Mouse (Mus musculus) kidney, adult 11 months (tissue): Measurements from ENCODE around the gene Ednrb.

Experiments used
- DNase-seq: peaks from one replicate; pipeline ENCODE4 v3.0.0; 2022

Gene Ednrb

DNA sequence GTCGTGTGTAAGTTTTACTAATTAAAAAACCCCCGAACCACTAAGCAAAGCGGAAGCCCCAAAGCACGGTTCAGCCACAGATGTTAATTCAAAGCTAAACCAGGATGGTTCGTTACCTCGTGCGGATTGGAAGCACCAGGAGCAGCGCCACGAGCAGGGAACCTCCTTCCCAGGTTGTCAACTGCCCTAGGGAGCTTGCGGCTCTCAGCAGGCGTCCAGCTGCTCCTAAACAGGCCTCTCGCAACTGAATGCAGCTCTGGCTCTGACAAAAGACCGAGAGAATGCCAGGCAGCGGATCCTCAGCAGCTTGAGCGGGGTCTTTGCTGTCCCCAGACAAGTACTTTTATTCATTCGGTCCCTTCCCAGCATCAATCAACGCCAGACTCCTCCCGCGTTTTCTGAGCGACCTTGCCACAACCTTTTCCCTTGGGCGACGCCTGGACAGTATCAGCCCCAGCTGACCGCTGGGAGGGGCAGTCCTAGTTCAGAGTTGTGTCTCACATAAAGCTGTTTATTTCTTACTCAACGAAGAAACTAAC lies at the start of gene Ednrb:
TSS of gene Ednrb (minus strand) at position 392 of the 539 bp plus-strand sequence.
- DNase-seq = peak; percentile 34

DNA sequence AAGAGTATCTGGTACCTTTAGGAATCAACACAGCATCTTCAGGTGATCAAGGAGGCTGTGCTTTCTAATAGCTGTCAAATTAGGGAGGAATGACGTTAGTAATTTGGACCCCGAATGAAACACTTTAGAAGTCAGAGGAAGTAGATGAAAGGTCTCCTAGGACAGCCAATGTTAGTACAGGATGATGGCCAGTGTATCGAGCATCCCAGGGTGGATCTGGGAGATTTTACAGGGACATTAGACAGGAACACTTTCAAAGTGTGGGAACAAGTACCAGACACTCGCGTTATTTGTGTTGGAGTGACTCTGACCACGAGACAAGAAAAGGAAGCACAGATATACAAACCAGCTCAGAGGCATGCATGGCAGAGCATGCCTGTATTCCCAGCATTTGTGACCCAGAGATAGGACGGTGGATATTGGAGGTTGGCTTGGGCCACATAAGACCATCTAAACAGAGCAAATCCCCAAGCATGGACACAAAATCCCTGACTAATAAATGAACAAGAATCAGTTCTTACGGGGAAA lies 48.3 kb upstream of the Ednrb start:
- no peak for DNase-seq

DNA sequence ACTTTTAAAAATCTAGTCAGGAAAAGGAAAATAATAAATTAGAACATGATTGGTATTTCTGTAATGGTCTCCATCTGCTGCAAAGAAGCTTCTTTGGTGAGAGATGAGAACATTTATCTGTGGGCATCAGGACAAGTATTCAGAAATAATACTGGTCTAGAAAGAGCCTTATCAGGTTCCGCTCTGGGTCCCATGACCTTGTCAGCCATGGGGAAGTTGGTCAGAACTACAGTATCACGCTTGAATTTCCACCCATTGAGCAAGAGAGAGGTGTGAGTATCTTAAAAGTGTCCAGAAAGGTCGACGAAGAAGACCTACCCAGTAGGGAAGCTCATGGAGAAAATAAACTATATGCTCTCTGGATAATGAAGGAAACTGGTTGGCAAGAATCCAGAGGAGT lies 46.6 kb upstream of the Ednrb start:
- no peak for DNase-seq

DNA sequence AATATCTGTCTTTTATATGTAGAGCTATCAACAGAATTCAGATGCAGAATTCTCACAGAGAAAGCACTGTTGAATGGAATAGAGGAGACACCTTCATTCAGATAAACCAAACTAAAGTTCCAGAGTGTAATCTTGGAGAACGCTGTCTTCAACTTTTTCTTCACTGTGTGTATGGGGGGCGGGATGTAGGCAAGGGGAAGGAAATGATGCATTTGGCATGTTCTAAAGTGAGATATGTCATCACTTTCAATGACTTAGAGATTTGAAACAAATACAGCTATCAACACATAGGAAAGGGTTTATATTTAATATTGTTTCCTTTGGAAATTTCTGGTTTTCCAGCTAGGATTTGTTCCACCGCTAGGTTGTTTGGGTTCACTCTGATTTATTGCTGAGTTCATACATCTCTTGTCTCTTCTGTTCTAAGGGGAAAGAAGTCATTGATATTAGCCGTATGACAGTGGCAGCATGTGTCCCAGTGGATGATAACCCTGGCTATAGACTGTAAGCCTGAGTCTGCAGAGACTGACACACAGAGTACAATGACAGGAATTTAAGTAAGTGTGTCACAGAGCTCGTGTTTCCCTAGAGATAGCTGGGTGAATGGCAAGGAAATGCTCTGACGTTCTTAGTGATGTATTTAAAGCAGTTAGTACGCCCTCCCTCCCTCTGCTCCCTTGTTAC lies 40.8 kb upstream of the Ednrb start:
- peak; percentile 27 for DNase-seq

DNA sequence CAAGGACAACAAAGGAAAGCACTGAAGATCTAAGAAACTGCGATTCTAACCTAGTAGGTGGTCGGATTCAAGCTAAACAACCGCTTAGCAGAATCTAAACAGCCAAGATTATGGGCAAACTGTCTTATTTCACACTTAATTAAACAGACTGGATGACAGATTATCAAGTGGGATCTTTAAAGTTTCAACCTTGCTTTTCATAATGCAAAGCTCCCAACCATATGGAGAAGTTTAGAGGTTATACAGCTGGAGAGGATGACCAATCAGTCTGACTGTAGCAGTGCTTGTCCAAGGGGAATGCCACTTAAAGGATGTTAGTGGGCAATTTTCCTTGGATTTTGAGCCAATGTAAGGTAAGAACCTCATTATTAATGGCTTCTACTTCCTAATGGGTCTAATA lies 38.7 kb upstream of the Ednrb start:
- DNase-seq = no peak

DNA sequence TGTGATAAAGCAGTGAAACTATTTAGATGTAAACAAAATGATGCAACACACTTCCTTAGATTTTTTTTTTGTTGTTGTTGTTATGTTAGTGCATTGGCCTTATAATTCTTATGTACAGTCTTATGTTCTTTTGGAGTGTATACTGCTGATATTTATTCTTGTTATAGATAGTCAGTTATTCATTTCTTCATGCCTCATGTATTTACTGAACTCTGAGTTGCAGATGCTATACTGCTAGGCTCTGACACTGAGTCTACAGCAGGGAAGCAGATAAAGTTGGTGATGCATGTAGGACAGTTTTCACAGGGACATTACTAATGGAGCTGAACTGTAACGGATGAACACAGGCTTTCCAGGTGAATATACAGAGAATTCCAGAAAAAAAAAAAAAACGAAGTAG lies 32.9 kb upstream of the Ednrb start:
- no peak for DNase-seq

DNA sequence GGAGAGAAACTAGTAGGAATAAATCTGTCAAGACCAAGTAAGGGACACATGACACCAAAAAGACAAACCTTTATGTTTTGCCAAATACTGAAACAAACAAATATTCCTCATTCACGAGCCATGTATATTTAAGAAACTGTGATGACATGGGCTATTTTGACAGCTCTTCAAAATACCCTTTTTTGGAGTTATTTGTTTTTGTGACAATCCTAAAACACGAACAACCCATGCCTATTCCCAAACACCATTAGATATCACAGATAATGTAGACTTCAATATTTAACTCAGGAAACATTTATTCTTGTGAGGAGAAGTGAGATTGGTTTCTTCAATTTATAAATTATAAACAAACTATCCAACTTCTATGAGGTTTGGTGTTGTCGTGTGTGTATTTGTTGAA lies 32.4 kb upstream of the Ednrb start:
- no peak for DNase-seq

DNA sequence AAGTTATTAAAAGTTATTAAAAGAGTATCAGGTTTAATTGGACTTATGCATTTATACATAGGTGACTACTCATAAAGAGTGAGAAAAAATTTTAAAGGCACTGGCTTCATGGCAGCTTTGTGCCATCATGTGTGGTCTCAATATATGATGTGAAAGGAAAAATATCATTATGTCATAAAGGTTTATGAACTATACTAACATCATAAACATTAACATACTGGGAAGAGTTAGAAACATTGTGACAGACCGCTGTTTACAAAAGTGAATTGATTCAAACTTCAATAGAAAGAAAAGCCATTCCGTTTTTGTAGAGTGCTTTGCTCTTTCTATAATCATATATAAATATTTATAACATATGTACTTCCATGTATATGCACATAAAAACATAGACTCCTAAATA lies 22.4 kb upstream of the Ednrb start:
- no peak for DNase-seq

DNA sequence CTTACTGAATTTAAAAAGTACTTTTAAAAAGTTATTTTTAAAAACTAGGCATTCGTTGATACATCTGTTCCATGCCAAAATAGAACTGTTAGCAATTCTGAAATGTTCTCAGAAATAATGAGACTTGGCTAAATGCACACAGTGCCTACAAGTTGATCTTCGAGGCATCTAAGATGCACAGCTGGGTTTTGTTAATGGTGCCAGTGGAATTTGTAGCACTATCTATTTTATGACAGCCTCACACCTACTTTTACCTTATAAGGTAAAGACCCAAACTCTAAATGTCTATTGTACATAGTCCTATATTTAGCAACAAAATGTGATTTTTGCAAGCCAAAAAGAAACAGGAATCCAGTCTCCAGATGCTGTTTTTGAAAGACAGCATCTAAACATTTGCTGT lies 21.0 kb upstream of the Ednrb start:
- no peak for DNase-seq

DNA sequence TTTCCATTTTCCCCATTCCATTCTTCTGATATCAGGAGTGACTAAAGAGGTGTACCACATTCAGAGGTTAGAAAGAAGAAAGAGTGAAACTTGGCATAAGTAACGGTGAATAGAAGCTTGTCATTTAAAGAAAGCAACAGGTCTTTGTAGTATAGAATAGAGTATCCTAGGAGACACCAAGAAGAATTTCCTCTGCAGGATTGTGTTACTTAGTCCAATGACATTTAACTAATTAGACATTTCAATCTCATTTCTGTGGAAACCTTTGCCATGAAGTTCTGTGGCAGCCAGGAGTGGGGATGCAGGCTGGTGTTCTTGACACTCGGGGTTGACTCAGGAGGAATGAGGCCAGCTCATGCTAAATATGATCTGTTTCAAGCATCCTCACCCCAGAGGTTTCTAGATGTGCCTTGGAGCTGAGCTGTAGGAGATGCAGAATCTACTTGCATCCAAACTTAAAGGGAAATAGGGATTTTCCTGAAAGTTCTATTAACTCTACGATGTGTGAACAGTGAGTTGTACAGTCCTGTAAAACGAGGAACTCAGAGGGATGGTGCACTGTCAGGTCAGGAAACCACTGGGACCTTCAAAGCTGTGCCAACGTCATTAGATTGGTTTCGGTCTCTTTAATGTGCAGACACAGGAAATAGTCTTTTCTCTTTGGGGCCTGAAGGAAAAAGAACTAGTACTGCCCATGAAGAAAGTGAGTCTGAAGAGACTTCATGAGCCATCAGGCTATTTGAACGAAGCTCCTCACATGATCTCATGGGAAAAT lies 6.1 kb upstream of the Ednrb start:
- no peak for DNase-seq

DNA sequence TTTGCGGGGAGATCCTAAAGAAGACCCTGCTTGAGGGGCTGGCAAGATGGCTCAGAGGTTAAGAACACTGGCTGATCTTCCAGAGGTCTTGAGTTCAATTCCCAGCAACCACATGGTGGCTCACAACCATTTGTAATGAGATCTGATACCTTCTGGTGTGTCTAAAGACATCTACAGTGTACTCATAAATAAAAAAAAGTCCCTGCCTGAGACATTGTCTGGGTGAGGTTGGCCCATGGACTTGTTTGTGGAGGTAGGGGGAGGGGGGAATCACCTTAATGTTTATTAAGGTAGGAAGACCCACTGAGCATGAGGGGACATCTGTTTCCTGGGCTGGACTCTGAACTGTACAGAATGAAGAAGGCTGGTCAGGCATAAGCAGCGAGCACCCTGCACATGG lies 1.5 kb upstream of the Ednrb start:
- DNase-seq = no peak

DNA sequence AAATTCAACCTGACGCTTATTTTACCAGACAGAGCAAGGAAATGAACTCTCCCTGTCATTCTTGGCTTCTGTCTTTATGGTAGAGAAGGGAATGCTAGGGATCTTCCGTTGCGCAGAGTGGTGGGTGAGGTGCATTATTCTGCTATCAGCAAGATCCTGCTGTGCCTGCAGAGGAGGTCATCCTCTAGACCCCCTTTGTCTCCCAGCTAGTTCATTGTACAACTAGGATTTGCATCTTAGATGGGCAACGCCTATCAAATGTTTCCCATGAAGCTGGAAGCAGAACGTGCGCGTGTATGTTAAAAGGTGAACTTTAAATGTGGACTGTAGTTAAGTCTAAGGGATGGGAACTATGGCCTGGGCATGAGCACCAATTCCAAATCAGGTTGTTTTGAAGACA lies 742 bp upstream of the Ednrb start:
- DNase-seq = no peak

DNA sequence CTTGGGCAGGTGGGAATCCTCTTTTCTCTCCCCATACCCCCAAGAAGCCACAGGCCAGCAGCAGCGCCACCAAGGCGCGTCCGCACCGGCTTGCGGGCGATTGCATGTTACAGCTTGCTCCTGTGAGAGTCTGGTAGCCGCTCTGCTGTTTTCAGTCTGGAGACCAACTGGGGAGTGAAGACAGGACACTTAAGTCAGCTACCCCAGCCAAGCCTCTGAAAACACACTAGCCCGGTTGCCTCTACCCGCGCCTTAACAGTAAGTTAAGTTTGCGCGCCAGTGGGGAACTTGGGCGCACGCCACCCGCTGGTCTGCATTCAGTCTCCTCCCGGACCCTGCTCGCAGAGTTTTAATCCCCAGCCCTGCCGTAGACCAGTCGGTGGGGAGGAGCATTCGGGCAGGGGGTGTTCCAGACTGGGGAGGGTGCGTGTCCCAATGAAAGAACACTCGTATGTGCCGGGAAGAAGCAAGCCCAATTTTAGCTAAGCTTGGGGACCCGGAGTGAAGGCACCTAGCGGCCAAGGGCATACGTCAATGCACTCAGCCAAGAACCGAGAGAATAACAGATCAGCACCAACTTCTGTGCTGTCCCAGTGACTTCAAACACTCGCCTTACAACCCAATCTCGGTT lies 716 bp downstream of the Ednrb start:
- DNase-seq = peak; percentile 36

DNA sequence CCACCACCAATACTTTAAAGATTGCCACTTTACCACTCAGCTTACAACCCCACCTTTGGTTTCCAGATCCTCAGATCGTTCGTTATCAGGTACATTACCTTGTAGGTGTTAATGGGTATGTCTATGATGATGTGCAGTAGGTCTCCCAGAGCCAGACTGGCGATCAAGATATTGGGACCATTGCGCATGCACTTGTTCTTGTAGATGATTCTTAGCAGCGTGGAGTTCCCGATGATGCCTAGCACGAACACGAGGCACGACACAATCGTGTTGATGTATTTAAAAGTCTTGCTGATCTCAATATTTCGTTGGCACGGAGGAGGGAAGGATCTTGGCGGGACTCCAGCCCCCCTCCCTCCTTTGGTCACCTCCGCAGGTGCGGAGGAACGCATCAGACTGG lies 1.3 kb downstream of the Ednrb start:
- no peak for DNase-seq

DNA sequence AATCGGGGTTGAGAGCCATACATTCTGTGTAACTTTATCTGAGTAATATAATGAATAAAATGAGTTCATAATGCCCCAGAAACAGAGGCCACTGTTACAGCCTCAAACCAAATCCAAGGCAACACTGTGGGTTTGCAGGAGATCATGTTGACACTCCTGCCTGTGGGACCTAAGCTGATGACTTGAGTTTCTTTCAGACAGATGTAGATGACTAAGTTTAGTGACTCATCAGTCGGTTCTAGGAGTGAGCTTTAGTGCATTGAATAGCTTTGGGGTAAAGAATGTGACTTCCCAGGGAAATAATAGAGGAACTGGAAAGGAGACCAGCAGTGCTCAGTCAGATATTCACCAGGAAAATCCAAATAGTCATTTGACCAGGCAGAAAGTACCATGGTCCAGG lies 3.8 kb downstream of the Ednrb start:
- DNase-seq = no peak

DNA sequence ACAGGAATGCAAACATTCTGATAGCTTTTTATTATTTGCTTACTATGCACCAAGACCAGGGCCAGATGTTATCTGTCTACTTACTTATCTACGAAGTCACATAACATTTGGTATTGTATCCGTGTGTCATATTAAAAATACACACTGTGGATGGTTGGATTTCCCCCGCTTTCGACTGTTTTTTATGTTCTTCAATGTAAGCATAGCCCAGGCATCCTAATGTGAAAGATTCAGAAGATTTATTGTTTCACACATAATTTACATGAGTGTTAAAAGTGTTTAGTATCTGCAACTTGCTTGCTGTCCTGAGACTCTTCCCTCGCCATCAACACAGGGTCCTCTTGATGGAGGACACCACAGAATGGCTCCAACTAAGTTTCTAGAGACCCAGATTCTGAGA lies 5.3 kb downstream of the Ednrb start:
- DNase-seq = no peak

DNA sequence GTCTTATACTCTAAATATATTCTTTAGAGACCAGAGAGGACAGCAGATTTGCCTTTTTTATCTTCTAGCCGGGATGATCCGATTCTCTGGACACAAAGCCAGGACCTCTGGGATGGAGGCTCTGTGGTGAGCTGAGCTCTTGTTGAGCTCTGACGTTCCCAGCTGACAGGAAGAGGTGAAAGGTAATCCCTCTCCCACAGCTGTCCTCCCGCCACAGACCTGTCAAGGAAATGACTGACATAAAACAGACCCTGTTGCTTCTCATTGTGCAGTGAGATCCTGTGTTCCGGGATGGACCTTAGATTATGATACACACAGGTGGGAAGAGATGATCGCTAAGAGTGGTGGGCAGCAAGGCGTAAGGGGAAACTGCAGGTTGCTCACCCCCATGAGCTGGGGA lies 9.6 kb downstream of the Ednrb start:
- DNase-seq = no peak

DNA sequence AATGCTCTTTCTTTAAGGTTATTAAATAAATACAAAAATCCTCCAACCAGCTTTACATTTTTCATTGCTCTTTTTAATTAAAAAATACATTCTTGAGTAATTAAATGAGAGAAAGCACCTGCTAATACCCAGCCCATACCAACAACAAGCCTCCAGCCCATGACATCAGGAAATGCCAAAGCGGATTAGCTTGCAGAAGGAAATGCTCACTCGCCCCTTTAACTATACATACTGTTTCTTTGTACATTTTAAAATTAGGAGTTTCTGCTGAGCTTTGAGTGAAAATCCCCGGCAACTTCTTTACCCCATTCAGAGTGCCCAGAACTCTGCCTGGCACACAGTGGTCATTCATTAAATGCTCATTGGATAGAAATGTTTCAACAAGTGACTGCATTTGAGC lies 10.1 kb downstream of the Ednrb start:
- DNase-seq = no peak

DNA sequence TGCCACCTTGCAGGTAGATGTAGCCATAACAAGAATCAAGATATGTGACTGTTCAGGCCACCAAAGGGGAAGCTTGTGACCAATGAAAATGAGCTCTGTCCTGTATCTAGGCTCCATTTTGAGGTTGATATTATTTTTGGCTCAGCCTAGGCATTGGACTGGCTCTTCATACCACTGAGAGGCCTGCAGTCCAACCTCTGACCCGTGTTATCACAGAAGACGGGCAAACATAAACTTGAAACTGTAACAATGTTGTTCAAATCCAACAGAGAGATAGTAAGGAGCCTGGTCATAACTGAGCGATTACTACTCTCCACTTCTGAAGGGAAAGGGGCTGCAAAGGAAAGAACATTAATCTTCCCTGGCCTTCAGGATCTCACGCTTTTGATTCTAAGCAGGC lies 11.7 kb downstream of the Ednrb start:
- DNase-seq = no peak

DNA sequence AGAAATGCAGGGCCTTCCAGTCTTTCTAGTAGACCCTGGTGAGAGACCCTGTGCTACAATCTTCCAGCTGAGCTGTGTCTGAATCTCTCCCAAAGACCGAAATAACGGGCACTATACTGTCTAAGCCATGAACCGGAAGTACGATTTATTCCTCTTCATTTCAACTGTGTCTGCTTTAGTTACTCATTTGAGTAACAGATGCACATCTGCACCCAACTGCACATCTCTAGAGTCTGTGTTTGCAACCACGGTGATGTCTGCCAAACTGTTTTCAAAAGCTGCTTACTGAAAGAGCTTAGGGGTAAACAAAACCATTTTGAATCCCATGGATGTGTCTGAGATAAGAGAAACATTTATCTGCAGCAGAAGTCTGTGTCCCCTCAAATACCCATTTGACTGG lies 13.2 kb downstream of the Ednrb start:
- no peak for DNase-seq

DNA sequence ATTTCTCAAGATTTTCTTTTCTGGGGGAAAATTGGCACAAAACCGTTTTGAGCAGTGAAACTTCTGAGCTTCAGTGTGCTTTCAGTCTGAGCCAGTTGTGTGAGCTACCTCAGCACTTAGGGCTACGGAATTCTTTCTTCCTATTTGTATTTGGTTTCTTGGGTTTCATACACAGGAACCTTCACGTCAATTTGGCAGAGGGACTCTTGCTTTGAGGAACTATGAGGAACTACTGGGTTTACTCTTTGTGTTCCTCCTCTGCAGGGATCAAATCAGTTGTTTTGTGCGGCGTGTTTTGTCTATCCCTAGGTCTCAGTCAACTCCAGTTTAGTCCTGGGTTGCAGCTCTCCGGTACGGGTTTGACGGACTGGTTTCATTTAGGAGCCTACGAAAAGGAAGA lies 17.9 kb downstream of the Ednrb start:
- no peak for DNase-seq

DNA sequence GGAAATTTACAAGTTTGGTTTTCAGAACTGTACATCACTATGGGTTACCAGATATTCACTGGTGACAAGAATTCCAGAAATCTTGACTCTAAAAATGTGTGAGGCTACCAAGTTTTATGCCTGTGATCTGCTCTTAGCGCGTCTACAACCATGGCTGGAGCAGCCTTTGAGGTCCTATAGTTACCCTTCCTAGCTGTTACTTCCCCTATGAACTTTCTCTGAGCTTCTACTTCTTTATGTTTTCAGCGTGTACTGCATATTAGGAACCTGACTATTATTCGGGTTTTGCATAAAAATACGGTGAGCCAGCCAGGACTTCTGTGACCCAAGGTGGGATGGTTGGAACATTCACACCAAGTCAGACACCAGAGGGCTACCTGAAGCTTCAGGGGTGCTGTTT lies 18.3 kb downstream of the Ednrb start:
- no peak for DNase-seq

DNA sequence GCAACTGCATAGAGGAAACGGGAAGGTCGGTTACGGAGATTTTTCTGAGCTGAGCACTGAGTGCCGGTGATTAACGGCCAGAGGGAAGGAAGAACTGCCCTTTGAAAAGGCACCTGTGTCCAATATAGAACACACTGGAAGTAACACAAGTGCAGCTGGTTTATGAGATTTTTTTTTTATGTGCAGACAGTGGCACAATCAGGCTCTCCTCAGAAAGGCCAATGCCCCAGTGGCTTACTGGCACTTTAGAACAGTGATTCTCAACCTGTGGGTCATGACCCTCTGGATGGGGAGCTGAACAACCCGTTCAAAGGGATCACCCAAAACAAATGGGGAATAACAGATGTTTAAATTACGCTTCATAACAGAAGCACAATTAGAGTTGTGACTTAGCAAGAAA lies 20.7 kb downstream of the Ednrb start:
- DNase-seq = no peak

DNA sequence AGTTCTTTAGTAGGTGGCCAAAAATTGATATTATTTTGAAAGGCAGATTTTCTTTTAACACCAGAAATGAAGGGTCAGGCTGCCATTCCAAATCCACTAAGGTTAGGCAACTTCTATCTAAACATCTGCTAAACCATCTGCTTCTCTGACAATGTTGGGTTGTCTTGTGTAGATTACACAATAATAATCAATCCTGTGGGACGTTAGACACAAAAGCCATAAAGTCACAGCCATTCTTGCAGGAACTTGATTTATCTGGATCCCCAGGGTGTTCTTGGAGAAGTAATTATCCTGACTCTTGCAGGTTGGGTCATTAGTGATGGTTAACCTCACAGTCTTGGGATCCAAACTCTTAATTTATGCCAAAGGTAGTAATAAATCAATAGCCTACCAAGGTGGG lies 21.6 kb downstream of the Ednrb start:
- no peak for DNase-seq
